Mouse (Mus musculus) spleen, embryonic (tissue): Measurements from ENCODE around the gene Rpl13a.

Experiments used
- CTCF ChIA-PET: fragments of 350-600 bp; sonication (Branson Sonifier 250); formaldehyde crosslinking; loops from one replicate; lab custom pipeline; 2022; lab: Charles Lee

Rpl13a gene

GRCm38 (mm10) chr7:45128624-45129246 lies at the start of gene Rpl13a:
Rpl13a (minus strand) TSS chr7:45128761.
- CTCF ChIA-PET, result interaction anchor here (0.6 kb wide), 1 partner anchor 22 kb away, joined by 4 read pairs; no protein-coding TSS in a partner anchor

GRCm38 (mm10) chr7:45176356-45176755 lies 47.8 kb upstream of the Rpl13a start:
- CTCF ChIA-PET, result no interaction called here

- CTCF ChIA-PET, result no interaction called here
Measured at GRCm38 (mm10) chr7:45175929-45176328, 47.4 kb upstream of the Rpl13a start.

GRCm38 (mm10) chr7:45175398-45175797 lies 46.8 kb upstream of the Rpl13a start:
- CTCF ChIA-PET, result interaction anchor here (0.6 kb wide), 3 partner anchors 17 to 171 kb away, joined by 3 to 7 read pairs (median 3); no protein-coding TSS in a partner anchor

- CTCF ChIA-PET, result interaction anchor here (0.6 to 0.7 kb wide), 4 partner anchors 14 to 172 kb away, joined by 3 to 13 read pairs (median 5); no protein-coding TSS in a partner anchor
Measured at GRCm38 (mm10) chr7:45174567-45175280, 46.2 kb upstream of the Rpl13a start.

GRCm38 (mm10) chr7:45173772-45174171 lies 45.2 kb upstream of the Rpl13a start:
- CTCF ChIA-PET, result interaction anchor here (0.6 kb wide), 2 partner anchors 9 to 12 kb away, joined by 3 to 5 read pairs; no protein-coding TSS in a partner anchor

- CTCF ChIA-PET, result interaction anchor here (0.6 kb wide), 1 partner anchor 91 kb away, joined by 4 read pairs; no protein-coding TSS in a partner anchor
Measured at GRCm38 (mm10) chr7:45172974-45173373, 44.4 kb upstream of the Rpl13a start.

GRCm38 (mm10) chr7:45169495-45169894 lies 40.9 kb upstream of the Rpl13a start:
- CTCF ChIA-PET, result no interaction called here

- CTCF ChIA-PET, result no interaction called here
Measured at GRCm38 (mm10) chr7:45168656-45169055, 40.1 kb upstream of the Rpl13a start.

- CTCF ChIA-PET, result no interaction called here
Measured at GRCm38 (mm10) chr7:45167761-45168445, 39.3 kb upstream of the Rpl13a start.

- CTCF ChIA-PET, result no interaction called here
Measured at GRCm38 (mm10) chr7:45166950-45167401, 38.4 kb upstream of the Rpl13a start.

GRCm38 (mm10) chr7:45165701-45166100 lies 37.1 kb upstream of the Rpl13a start:
- CTCF ChIA-PET, result interaction anchor here (1.1 kb wide), 1 partner anchor 109 kb away, joined by 3 read pairs; no protein-coding TSS in a partner anchor

GRCm38 (mm10) chr7:45164833-45165232 lies 36.3 kb upstream of the Rpl13a start:
- CTCF ChIA-PET, result interaction anchor here (0.6 to 1.7 kb wide), 4 partner anchors 9 to 134 kb away, joined by 3 to 5 read pairs (median 4); no protein-coding TSS in a partner anchor

- CTCF ChIA-PET, result interaction anchor here (1.7 kb wide), 1 partner anchor 34 kb away, joined by 4 read pairs; no protein-coding TSS in a partner anchor
Measured at GRCm38 (mm10) chr7:45163735-45164490, 35.4 kb upstream of the Rpl13a start, which contains the start of gene Slc17a7. Slc17a7 (plus strand) TSS chr7:45163949.

GRCm38 (mm10) chr7:45162996-45163615 lies 34.5 kb upstream of the Rpl13a start:
- CTCF ChIA-PET, result interaction anchor here (0.7 to 1.7 kb wide), 2 partner anchors 35 to 63 kb away, joined by 3 to 4 read pairs; no protein-coding TSS in a partner anchor

- CTCF ChIA-PET, result interaction anchor here (0.6 to 1.3 kb wide), 4 partner anchors 11 to 64 kb away, joined by 3 to 4 read pairs (median 4); no protein-coding TSS in a partner anchor
Measured at GRCm38 (mm10) chr7:45162551-45162950, 34.0 kb upstream of the Rpl13a start.

- CTCF ChIA-PET, result interaction anchor here (0.6 to 1.3 kb wide), 3 partner anchors 11 to 37 kb away, joined by 3 to 4 read pairs (median 4); no protein-coding TSS in a partner anchor
Measured at GRCm38 (mm10) chr7:45161612-45162473, 33.3 kb upstream of the Rpl13a start.

GRCm38 (mm10) chr7:45160866-45161265 lies 32.3 kb upstream of the Rpl13a start:
- CTCF ChIA-PET, result interaction anchor here (0.6 kb wide), 1 partner anchor 14 kb away, joined by 13 read pairs; no protein-coding TSS in a partner anchor

- CTCF ChIA-PET, result no interaction called here
Measured at GRCm38 (mm10) chr7:45160316-45160800, 31.8 kb upstream of the Rpl13a start.
